Mouse (Mus musculus) cerebellum, adult 9-11 months (tissue): ENCODE measurements around the gene Elf2.
"Not testable (repeated sequence)": the region's sequence is repeated elsewhere in the genome, so short reads cannot be mapped to it uniquely, and the experiment has no call there.

Experiments used
- DNase-seq: peaks from one replicate; pipeline ENCODE4 v3.0.0; 2022

Elf2 gene

DNA sequence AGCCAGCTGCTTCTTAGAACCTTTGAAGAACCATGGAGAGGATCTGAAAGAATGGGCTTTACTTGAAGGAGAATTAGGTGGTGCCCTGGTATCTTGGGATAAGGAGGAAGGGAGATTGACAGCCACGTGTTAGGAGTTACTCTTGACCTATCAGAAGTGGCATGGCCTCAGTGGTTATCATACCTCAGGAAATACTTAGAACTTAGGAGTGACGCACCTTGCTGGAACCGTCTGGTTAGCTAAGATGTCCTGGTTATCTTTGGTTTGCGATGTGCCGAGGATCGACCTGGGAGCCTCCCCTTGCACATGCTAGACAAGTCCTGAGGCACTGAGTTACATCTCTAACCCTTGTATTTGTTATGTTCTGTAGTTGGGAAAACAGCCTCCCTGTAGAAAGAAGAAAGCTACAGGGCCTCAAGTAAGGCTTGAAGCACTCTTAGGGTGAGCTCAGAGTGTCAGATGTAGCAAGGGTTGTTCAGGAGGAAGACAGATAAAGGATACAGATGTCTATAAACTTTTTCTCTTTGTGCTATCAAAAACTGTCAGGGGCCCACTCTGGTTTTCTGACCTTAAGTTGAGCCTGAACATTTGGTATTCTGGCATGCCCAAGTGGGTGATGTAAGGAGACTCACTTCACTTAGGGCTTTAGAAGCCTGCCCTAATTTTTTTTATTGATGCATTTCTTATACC is 110.2 kb downstream of the Elf2 start:
- DNase-seq, result no peak

DNA sequence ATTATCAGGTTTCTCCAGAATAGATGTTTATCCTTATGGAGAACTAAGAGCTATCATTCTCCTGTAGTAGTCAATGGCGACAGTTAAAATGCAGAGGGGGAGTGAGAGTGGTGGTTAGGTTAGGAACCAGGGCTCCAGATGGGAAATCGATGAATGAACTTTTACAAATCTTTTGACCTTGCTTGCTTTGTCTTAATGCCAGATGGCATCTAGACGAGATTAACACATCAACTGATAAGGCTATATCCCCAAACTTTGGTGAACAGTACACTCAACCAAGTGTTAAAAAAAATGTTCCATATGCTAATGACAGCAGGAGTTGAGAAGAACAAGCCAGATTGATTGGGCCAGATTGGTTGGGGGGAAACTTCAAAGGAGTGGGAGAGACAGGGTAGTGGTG is 111.2 kb downstream of the Elf2 start:
- no peak for DNase-seq

DNA sequence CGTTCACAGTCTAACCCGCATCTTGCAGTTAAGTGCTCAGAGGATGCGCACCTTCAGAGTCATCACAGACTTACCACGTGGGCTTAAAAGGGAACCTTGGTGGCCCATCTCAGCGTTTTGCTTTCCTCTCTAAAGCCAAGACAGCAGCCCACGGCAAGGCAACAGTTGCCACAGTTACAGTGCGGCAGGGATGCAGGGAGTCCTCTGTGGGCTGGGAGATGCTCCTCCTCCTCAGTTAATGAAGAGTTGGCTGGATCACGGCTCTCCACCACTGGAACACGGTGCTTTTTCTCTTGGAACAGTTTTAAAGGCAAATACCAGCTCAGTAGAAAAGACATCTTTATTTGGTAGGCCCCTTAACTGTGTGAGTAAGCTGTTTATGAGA is 111.7 kb downstream of the Elf2 start:
- no peak for DNase-seq

DNA sequence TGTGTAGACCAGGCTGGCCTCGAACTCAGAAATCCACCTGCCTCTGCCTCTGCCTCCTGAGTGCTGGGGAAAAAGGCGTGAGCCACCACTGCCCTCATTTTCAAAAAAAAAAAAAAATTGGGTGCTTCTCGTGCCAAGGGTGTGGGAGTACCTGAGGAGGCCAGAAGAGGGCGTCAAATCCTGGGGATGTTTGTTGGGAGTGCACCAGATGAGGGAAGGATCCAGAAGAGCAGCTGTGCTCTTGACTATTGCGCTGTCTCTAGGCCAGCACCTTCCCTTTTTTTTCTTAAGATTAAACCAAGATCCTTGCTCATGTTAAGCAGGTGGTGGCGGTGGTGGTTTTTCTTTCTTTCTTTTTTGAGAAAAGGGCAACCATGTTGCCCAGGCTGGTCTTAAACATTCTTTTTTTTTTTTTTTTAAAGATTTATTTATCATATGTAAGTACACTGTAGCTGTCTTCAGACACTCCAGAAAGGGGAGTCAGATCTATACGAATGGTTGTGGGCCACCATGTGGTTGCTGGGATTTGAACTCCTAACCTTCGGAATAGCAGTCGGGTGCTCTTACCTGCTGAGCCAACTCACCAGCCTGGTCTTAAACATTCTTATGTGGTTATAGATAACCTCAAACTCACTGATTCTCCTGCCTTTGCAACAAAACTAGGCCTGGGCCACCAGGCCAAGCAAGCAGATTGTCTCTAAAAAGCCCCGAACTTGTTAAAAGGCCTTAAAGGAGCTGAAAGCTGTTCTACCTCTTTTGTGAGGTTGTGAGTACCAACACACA is 112.2 kb downstream of the Elf2 start:
- no peak for DNase-seq

DNA sequence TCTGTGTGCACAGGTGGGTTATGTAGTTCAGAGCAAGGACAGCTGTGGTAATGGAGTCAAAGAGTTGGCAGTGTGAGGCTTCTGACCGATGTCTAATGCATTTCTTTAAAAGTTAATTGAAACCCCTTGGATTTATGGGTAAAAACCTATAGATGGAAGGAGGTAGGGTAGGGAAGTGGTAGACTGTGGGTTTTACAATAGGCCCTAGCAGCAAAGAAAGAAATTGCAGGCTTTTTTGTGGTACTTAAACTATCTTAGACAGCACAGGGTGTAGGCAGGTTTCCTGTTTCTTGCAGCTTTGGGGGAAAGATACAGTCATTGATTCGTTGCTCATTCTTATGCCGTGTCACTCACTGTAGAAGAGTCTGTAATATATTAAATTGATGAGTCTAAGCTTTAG is 113.9 kb downstream of the Elf2 start:
- DNase-seq, result no peak

DNA sequence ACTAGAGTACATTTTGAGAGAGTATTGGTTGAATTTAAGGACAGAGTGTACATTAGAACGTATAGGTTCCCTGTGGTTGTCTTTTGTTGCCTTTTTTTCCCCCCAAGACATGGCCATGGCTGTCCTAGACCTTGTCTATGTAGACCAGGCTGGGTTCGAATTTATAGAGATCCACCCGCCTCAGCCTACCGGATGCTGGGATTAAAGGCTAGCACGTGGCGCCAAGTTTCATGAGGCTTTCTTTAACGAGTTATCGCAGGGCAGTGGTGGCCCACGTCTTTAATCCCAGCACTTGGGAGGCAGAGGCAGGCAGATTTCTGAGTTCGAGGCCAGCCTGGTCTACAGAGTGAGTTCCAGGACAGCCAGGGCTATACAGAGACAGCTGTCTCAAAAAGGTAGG is 114.5 kb downstream of the Elf2 start:
- DNase-seq, result peak; percentile 51

DNA sequence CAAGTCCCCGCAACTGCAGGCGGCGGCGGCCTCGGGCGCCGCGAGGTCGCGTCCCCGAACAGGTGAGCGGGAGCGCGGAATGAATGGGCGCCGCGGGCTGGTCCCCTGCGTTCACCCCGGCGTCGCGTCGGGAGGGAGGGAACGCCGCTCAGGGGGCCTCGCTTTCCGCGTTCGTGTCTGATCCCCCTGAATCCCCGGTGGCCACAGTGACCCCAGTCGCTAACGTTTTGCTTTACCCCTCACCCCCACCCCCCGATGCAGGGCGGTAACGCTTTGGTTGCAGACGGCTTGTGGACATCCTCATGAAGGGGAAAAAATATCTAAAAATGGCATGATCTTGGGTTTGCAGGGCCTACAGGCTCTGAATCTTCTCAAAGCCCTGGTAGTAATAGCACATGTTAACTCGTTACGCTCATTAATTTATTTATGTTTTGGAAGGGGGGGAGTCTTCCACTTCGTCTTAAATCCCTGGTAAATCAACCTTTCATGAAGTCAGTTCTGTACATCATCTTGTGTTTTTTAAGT is 115.2 kb downstream of the Elf2 start:
- DNase-seq, result no peak

DNA sequence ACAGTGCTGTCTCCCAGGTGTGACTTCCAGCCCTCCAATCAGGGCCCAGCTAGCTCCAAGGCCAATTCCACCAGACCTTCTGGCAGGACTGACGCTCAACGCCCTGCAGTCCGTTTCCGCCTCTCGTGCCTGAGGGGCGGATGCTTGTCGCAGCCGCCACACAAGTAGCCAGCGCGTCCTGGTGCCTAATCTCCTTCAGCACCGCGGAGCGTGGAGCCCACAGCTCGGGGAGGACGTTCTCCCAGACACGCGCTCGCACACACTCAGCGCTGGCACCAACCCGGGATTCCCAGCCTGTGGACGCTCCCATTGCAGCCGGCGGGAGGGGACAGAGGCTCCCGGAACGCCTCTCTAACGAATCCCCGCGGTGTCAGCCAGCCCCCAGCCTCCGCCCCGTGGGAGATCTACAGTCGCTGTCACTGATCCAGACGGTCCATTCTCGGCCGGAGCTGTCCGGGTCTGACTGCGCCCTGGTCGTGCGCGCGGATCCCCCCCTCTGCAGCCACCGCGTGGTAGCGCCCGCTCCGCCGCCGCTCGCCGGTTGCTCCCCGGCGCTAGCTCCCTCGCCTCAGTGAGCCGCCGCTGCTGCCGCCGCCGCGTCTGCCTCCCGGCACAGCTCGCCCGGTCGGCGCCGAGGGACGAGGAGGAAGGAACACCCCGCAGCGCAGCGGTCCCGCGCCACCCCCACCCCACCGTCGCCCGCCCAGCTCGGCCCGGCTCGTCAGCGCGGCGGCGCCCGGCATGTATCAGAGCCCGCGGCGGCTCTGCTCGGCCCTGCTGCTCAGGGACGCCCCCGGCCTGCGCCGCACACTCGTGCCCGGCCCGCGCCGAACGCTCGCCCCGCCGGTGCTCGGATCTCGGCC is 115.9 kb downstream of the Elf2 start, which contains the start of gene Noct:
Gene Noct (plus strand): TSS at position 85 of the 863 bp plus-strand sequence.
- peak; percentile 95 for DNase-seq

DNA sequence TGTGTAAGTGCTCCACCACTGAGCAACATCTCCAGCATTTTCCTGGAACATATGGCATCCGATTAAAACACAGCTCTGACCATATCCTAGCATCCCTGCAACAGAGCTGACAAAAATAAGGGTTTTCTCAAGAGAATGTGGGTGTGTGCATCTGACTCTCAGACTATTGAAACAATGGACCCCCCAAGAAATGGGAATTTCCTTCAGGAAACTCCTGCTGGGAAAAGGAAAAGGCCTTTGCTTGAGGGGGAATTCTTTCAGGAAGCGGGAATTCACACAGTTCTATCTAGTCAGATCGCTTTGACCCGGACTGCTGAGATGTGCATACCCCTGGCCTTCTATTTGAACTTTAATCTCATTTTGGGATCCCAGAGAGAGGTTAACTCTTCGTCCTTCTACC is 116.9 kb downstream of the Elf2 start:
- DNase-seq, result peak; percentile 32

DNA sequence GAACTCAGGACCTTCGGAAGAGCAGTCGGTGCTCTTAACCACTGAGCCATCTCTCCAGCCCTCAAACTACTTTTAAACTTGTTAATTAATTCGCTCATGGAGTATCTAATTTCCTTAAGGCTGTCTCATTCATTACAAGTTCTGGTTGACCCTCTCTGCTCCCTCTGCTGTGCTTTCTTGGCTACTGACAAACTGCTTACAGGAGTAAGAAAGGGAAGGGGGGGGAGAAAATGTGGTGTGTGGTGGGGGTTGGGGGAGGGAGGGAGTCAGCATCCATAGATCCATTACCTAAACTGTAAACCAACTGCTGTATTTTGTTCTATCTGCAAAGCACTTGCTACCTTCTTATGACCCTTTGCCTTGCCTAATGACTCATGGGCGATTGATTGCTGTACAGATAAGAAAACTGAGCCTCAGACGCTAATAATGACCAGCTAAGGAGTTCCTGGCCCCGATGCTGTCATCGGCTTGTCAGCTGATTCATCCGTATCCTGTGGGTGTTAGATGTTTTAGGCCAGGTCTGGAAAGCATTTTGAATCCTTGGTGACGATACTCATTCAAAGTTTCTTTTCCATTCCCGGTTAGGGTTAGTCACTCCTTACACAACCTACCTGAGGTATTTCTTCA is 117.5 kb downstream of the Elf2 start:
- DNase-seq, result peak; percentile 35

DNA sequence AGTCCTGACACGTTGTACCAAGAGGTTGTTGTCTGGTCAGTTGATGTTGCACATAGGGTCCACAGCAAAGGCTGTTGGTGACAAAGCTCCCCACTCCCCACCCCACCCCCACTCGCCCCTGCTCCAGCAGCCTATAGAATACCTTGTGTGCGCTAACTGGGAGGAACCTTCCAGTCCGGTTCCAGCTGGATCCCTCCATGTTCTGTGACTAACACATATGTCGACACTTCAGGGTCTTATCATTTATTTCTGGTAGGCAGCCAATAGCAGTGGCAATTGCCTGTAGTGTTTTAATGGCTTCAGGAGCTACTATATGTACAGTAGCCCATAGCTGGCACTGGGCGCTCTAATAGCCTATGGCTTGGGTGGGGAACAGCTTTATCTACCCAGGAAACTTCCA is 118.2 kb downstream of the Elf2 start:
- DNase-seq, result peak; percentile 35

DNA sequence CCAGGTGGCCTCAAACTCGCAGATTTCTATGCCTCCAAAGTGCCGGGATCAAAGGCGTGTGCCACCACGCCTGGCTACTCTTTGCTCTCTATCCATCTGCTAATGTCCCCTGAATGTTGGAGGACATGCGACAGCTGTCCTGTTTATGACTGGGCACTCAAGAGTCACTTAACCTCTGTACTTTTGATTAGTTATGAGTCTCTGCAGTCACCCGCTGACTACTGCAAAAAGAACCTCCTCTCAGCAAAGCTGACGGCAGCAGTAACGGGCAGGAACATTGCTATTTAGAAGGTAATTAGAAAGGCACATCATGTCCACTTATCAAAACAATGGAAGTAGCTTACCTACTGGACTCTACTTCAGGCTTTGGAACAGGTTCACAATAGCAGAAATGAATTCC is 118.6 kb downstream of the Elf2 start:
- no peak for DNase-seq

DNA sequence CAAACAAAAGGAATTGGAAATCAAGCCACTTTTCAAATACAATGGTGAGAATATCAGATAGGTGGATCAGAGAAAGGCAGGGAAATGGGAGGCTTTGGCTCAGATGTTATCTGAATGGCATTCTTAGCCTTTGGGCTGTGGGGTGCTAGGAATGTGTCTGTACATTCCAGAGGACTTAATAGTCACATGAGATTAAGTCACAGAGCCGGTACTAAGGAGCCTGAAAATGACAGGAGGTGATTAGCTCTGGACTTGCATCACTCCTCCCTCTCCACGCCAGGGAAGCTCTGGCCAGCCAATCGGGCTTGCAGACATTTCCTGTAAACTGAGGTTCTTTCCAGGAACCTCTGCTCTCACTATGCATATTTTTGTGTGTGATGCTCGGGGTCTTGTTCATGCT is 119.6 kb downstream of the Elf2 start:
- no peak for DNase-seq

DNA sequence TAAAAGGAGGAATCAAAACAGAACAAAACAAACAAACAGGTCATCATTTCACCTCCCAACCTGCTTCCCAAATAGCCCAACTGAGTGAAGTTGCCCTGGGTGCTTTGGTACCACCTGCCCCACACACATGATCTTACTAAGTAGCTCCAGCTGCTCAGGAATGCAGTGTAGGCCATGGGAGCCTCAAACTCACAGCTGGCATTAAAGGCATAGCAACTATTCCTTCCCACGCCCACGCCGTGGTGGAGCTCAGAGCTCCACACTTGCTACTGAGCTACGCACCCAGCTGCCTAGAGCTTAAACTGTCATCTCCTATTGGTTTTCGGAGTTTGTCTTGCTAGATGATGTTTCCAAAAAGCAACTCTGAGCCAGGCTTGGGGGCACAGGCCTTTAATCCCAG is 121.2 kb downstream of the Elf2 start:
- DNase-seq, result no peak

DNA sequence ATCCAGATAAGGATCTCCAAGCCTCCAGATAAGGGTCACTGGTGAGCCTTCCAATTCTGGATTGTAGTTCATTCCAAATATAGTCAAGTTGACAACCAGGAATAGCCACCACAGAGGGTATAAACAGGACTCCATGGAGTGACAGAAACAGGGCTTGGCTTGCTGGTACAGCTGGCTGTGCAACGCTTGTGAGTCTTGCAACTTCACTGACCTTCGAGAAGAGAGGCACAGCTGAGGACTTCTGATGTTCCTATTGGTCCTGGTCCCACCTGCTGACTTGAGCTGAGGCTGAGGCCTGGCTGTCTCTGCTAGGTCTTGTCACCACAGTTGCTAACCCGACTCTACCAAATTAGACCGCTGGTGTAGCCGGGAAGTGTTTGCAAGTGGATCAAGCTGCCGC is 122.1 kb downstream of the Elf2 start:
- DNase-seq, result not testable (repeated sequence)

DNA sequence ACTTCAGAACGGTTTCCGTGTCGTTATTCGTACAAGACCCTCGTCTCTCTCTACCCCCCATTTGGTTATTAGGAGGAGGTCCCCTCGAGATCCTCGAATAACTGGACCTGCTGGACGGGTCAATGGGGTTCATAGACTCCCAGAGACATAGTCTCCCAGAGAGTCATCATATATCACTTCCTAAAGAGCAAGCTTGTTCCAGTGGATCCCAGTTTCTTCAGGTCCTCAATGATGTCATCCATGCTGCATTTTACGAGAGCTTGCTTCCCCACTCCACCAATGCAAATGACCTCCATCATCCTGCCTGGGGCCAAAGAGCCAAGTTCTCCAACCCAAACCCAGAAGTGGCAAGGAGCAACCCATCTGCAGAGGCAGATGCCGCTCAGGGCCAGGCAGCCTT is 124.1 kb downstream of the Elf2 start:
- DNase-seq, result not testable (repeated sequence)

DNA sequence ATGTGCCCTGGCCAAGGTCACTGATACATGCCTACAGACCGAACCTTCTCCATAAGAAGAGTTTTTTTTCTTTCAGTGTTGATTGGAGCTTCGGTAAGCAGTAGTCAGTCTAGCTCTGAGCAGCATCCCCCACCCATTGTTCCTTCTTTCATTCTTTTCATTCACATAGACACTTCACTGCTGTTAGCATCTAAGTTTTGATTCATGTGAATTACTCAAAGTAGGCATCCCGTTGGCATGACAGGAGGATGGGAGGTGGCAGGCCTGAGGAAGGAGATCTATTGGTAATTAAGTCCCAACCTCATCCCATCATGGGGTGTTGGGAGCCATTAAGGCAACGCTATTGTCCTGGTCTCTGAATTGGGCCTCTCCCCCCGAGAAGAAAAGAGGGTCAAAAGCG is 124.8 kb downstream of the Elf2 start:
- no peak for DNase-seq

DNA sequence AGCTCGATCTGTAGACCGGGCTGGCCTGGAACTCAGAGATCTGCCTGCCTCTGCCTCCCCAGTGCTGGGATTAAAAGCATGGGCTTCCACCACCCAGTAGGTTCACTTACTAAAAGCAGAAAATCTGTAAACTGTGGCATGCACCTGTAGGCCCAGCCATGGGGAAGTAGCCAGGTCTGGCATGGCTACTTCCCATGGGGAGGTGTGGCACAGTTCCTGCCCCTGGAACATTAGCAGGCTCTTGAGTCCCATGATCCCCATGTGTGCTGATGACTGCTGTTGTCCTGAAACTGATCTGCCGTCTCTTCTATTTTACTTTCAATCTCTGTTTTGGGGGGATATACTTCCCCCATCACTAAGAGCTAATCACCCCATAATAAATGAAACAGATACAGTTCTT is 127.4 kb downstream of the Elf2 start:
- no peak for DNase-seq

DNA sequence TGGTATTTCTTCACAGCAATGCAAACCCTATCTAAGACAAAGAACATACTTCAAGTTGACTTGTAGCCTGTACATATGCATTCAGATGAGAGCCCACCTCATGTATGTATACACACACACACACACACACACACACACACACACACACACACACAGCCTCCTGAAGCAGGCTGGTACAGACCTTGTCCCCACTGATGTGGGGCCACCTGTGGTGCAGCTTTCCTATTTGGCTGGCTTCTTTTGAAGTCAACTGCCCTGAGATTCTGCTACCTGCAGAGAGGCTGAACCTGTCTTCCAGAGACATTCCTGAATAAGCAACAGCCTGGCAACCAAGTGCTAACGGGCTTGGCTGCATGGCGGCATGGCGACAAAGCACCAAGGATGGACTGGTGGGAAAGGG is 130.0 kb downstream of the Elf2 start:
- no peak for DNase-seq

DNA sequence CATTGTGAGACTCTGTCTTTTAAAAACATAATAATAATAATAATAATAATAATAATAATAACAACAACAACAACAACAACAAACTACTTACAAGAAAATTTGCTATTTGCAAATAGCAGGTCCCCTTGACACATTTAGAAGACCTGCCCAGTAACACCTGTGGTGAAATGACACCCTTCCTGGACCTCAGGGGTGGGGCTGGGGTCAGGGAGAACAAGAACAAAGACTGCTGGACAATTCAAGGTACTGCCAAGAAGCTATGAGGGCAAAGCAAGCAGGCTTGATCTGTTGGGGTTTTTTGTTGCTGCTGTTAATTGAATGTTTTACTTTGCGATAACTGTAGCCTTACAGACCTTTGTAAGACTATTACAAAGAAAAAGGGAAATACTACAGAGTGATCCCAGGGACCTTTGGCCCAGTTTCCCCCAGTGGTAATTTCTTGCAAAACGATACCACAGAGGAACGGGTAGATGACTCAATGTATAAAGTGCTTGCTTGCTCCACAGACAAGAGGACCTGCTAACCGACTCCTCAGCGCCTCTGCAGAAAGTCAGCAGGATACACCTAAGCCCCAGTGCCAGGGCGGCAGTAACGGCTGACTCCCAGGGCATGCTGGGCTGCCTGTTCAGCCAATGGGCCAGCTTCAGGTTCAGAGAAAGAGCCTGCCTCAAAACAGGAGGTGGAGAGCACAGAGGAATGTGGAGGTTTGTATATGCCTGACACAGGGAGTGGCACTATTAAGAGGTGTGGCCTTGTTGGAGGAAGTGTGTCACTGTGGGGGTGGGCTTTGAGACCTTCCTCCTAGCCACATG is 130.8 kb downstream of the Elf2 start:
- no peak for DNase-seq

DNA sequence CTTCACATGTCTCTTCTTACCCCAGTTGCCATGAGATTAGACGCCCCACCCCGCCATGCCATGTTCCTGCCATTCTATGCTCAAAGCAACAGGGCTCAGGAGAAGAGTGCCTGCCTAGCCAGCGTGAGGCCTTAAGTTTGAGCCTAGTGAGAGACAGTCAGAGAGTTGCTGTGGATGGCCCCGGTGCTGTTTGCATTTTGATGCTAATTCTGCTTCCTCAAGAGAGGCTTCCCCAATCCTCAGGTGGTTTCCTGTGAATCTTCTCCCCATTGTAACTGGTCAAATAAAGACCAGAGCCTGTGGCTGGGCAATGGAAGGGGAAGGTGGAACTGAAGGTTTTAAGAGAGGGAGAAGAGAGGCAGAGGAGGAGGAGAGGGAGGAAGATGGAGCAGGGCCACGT is 131.8 kb downstream of the Elf2 start:
- DNase-seq, result no peak

DNA sequence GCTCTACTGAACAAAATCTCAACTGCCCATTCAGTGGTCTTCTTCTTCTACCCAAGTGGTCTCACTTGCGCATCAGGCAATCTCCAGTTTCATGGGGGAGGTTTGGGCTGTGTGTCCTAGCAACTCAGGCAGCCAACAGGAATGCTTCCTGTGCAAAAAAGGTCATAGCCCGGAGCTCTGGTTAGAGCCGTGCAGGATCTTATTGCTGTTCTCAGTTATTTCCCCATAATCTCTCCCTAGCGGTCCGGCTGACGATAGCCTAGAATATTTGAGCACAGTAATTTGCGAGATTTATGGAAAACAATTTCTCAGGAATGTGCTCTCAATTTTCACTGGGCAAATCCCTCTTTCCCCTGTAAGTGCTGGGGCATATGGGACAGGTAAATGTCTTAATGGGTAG is 133.9 kb downstream of the Elf2 start:
- DNase-seq, result no peak
